Comparison of ENCODE assay signal across 10 mouse cellular contexts in the genomic region with DNA sequence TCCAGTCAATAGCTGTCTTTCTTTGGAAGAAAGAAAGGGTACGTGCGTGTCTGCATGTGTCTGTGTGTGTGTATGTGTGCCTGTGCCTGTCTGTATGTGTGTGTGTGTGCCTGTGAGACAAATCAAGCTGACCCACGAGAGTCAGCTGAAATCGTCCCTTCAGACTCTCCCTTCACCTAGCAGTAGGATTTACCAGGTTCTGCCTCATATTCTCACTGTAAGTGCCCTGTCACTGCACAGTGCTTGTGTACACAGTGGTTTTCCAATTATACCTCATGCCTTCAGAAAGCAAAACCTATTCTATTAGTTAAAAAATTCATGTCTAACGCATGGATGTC.
DNase-seq lines count a peak whose midpoint lies in the region; ATAC-seq and TF ChIP-seq lines count a peak whose summit lies in the region.
"Had no signal": no experiment of that assay in that cellular context is flagged by ENCODE, and none has a peak within 500 bp of the region (broad histone marks: within the 10 kb centered on the region; RNA-seq: fewer than 3 reads in every experiment).

No protein-coding gene starts in this region.

- TF ChIP-seq EP300 in heart, adult 2 months (IDR thresholded peaks at IDR 0.05; ENCODE audit: insufficient read depth, low read depth, low read length), result no peak

- H3K9ac ChIP-seq in heart, embryonic 16.5 days (ENCODE audit: low read length), result 0 out of 2 replicates have a peak overlapping the region, but pooled peaks have one; percentile 3
- no peak overlapping the region for H3K9ac ChIP-seq in heart, adult 2 months (ENCODE audit: low read depth, low read length)
- H3K9ac ChIP-seq in midbrain, postnatal 0 days (replicated peaks; ENCODE audit: low read length, poor library complexity, severe bottlenecking), result peak overlapping the region; percentile 83
- H3K9ac ChIP-seq: lung, embryonic 14.5 days had no signal

- no peak for TF ChIP-seq POLR2A in heart, adult 2 months (IDR thresholded peaks at IDR 0.05; ENCODE audit: insufficient read depth, low read depth, low read length)

- DNase-seq in heart, adult 2 months, result no peak
- peak; percentile 20 for DNase-seq in embryo, embryonic 9.5 days (ENCODE audit: extremely low spot score)
- peak; percentile 31 for DNase-seq in hindbrain, embryonic 10.5 days (ENCODE audit: low spot score)
- DNase-seq in midbrain, postnatal 0 days (ENCODE audit: low spot score), result peak; percentile 69
- DNase-seq in Muller cell, postnatal 12 days (ENCODE audit: inconsistent ontology term), result no peak
- DNase-seq in kidney, postnatal 25 days, result no peak
- DNase-seq in thymus, adult 18-20 months, result no peak
- DNase-seq: lung, embryonic 14.5 days had no signal

- H3K4me2 ChIP-seq in heart, embryonic 16.5 days (ENCODE audit: low read depth, low read length), result peak overlapping the region; percentile 29; the same call in 1 of the 2 replicates
- H3K4me2 ChIP-seq in midbrain, postnatal 0 days (ENCODE audit: low read depth, low read length, poor library complexity, severe bottlenecking), result peak overlapping the region; percentile 60
- H3K4me2 ChIP-seq: lung, embryonic 14.5 days had no signal

- H3K36me3 ChIP-seq in heart, embryonic 16.5 days (ENCODE audit: control insufficient read depth, insufficient read depth), result no peaks in the 10 kb centered on the region
- peaks cover 7% of the 10 kb centered on the region for H3K36me3 ChIP-seq in heart, adult 2 months (ENCODE audit: control insufficient read depth, insufficient read depth, low read length)
- H3K36me3 ChIP-seq in hindbrain, embryonic 10.5 days, result no peaks in the 10 kb centered on the region
- H3K36me3 ChIP-seq in midbrain, postnatal 0 days (ENCODE audit: insufficient read depth, low read length), result no peaks in the 10 kb centered on the region

- peak overlapping the region; percentile 17; the same call in 1 of the 2 replicates for H3K27ac ChIP-seq in heart, embryonic 16.5 days (ENCODE audit: low read length)
- no peak overlapping the region for H3K27ac ChIP-seq in heart, adult 2 months
- peak overlapping the region; percentile 89 for H3K27ac ChIP-seq in hindbrain, embryonic 10.5 days
- H3K27ac ChIP-seq in midbrain, postnatal 0 days (ENCODE audit: low read depth, low read length), result peak overlapping the region; percentile 90

- peaks cover 2% of the 10 kb centered on the region; the same call in 1 of the 2 replicates for H3K79me2 ChIP-seq in heart, adult 2 months (replicated peaks; ENCODE audit: control insufficient read depth, insufficient read depth, low read length)

- no peak for TF ChIP-seq CTCF in heart, adult 2 months (IDR thresholded peaks at IDR 0.05)
- TF ChIP-seq CTCF in midbrain, postnatal 0 days (IDR thresholded peaks at IDR 0.05), result no peak

- no peak overlapping the region for H3K4me3 ChIP-seq in heart, embryonic 16.5 days (ENCODE audit: low read length)
- no peak overlapping the region for H3K4me3 ChIP-seq in heart, adult 2 months
- H3K4me3 ChIP-seq in hindbrain, embryonic 10.5 days, result peak overlapping the region; percentile 43
- peak overlapping the region; percentile 49 for H3K4me3 ChIP-seq in midbrain, postnatal 0 days (ENCODE audit: low read depth, low read length)

- ATAC-seq in heart, embryonic 16.5 days (replicated peaks; ENCODE audit: extremely low read depth, insufficient read depth, low FRiP score), result no peak
- peak; percentile 74 for ATAC-seq in midbrain, postnatal 0 days (ENCODE audit: low FRiP score)
- ATAC-seq: CD4-positive, CD25-positive, alpha-beta regulatory T cell, adult 4 months had no signal

- no peaks in the 10 kb centered on the region for H3K9me3 ChIP-seq in heart, embryonic 16.5 days (replicated peaks; ENCODE audit: control insufficient read depth, low read length)
- no peaks in the 10 kb centered on the region for H3K9me3 ChIP-seq in hindbrain, embryonic 10.5 days
- no peaks in the 10 kb centered on the region for H3K9me3 ChIP-seq in midbrain, postnatal 0 days (ENCODE audit: low read length)

- H3K4me1 ChIP-seq in heart, embryonic 16.5 days (ENCODE audit: control insufficient read depth, insufficient read depth, low read length), result peaks cover 8% of the 10 kb centered on the region
- peaks cover 6% of the 10 kb centered on the region for H3K4me1 ChIP-seq in heart, adult 2 months (ENCODE audit: control insufficient read depth, insufficient read depth, low read length)
- H3K4me1 ChIP-seq in hindbrain, embryonic 10.5 days (replicated peaks), result peaks cover 19% of the 10 kb centered on the region
- no peaks in the 10 kb centered on the region; the same call in none of the 2 replicates for H3K4me1 ChIP-seq in midbrain, postnatal 0 days (ENCODE audit: insufficient read depth, low read length)

- WGBS in heart, embryonic 16.5 days, result 46% methylated on average over 5 of the region's 5 CpGs
- 34% methylated on average over 5 of the region's 5 CpGs for WGBS in heart, adult 2 months
- WGBS in hindbrain, embryonic 10.5 days, result 36% methylated on average over 5 of the region's 5 CpGs
- WGBS in midbrain, postnatal 0 days, result 15% methylated on average over 5 of the region's 5 CpGs

- H3K27me3 ChIP-seq in heart, embryonic 16.5 days (ENCODE audit: control insufficient read depth, insufficient read depth, low read length), result no peaks in the 10 kb centered on the region
- no peaks in the 10 kb centered on the region for H3K27me3 ChIP-seq in heart, adult 2 months (ENCODE audit: control insufficient read depth, insufficient read depth, low read length)
- no peaks in the 10 kb centered on the region for H3K27me3 ChIP-seq in hindbrain, embryonic 10.5 days (ENCODE audit: insufficient read depth, poor library complexity, severe bottlenecking)
- H3K27me3 ChIP-seq in midbrain, postnatal 0 days (ENCODE audit: insufficient read depth, low read length), result no peaks in the 10 kb centered on the region

- intact Hi-C loops in heart, adult 2 months (cut with DNase I), result no loop called here

Comparison
In these comparisons a context has a peak if more than half of its experiments do, and no peak if none do; other contexts are left out.
1. H3K4me3 ChIP-seq: peak in hindbrain, embryonic 10.5 days (single experiment) and midbrain, postnatal 0 days (single experiment); none in heart, embryonic 16.5 days (single experiment) and heart, adult 2 months (single experiment).
2. DNase-seq: peak in embryo, embryonic 9.5 days (single experiment), hindbrain, embryonic 10.5 days (single experiment) and midbrain, postnatal 0 days (single experiment); none in heart, adult 2 months (0 of 2), Muller cell, postnatal 12 days (single experiment), kidney, postnatal 25 days (0 of 2) and thymus, adult 18-20 months (0 of 2).